Mouse (Mus musculus) midbrain, embryonic 15.5 days (tissue): ENCODE measurements around the gene Hdac9. TPM values are rescaled to one million over a fixed set of nuclear protein-coding genes. Genes with fewer than 3 reads are reported as not detected.

ENCODE experiments used
- ATAC-seq: fragments of 200-750 bp; cut with Nextera tagmentation; replicated peaks from 2 replicates; pipeline ENCODE4 v1.8.0; 2017; ENCODE audit warnings: moderate TSS enrichment
- H3K27ac ChIP-seq: fragments of 300-500 bp; sonication (generic); 2 replicates; pipeline ENCODE4 v1.5.1; 2015; ENCODE audit warnings: mild to moderate bottlenecking, inconsistent platforms
- H3K27me3 ChIP-seq: fragments of 300-500 bp; sonication (generic); replicated peaks from 2 replicates; pipeline ENCODE4 v1.6.1; 2015; ENCODE audit warnings: inconsistent platforms
- H3K36me3 ChIP-seq: fragments of 300-500 bp; sonication (generic); replicated peaks from 2 replicates; pipeline ENCODE4 v1.6.1; 2015; ENCODE audit warnings: inconsistent platforms
- H3K4me1 ChIP-seq: fragments of 300-500 bp; sonication (generic); 2 replicates; pipeline ENCODE4 v1.6.1; 2015; ENCODE audit warnings: inconsistent platforms
- H3K4me2 ChIP-seq: fragments of 300-500 bp; sonication (generic); 2 replicates; pipeline ENCODE4 v1.6.1; 2015; ENCODE audit warnings: inconsistent platforms, mild to moderate bottlenecking, moderate library complexity
- H3K4me3 ChIP-seq: fragments of 300-500 bp; sonication (generic); 2 replicates; pipeline ENCODE4 v1.5.1; 2015; ENCODE audit warnings: mild to moderate bottlenecking, inconsistent platforms
- H3K9ac ChIP-seq: fragments of 300-500 bp; sonication (generic); 2 replicates; pipeline ENCODE4 v1.6.1; 2015; ENCODE audit warnings: mild to moderate bottlenecking, inconsistent platforms
- H3K9me3 ChIP-seq: fragments of 300-500 bp; sonication (generic); 2 replicates; pipeline ENCODE4 v1.6.1; 2016; ENCODE audit warnings: inconsistent platforms
- WGBS: fragments of 180-500 bp; shearing (Covaris S2); methylation state at CpG from one replicate; pipeline ENCODE4 v1.1.7; 2015; ENCODE audit warnings: mixed read lengths; 5-methylcytosine and 5-hydroxymethylcytosine counted together
- polyA plus RNA-seq: library from polyadenylated mRNA; unstranded; fragments of >200 nt; fragmentation: Nextera tagmentation; extraction: Ambion mirVana; gene quantifications from 2 replicates; pipeline ENCODE4 v1.2.1, GENCODE M21; 2015

Hdac9 gene
- polyA plus RNA-seq, 1 experiment from 2014 or later = 10.8 TPM

GRCm38 (mm10) chr12:34837318-34837717 is 79.6 kb downstream of the Hdac9 start:
- H3K36me3 ChIP-seq = no peaks in the 10 kb centered on the region
- H3K9ac ChIP-seq = no peak overlapping the region
- WGBS = 21% methylated on average over 5 of the region's 5 CpGs
- H3K9me3 ChIP-seq = no peaks in the 10 kb centered on the region
- H3K4me2 ChIP-seq = no peak overlapping the region
- no peak overlapping the region for H3K4me3 ChIP-seq
- H3K4me1 ChIP-seq = 0 out of 2 replicates have a peak, but pooled peaks cover 9% of the 10 kb centered on the region
- no peaks in the 10 kb centered on the region for H3K27me3 ChIP-seq
- H3K27ac ChIP-seq = no peak overlapping the region
- peak; percentile 42; the same call in 1 of the 2 replicates for ATAC-seq

GRCm38 (mm10) chr12:34836864-34837263 is 80.0 kb downstream of the Hdac9 start:
- ATAC-seq = peak; percentile 54; the same call in 1 of the 2 replicates
- Histone ChIP-seq H3K36me3 (no peaks in the 10 kb centered on the region), H3K4me3 (no peak overlapping the region), H3K9ac (no peak overlapping the region), H3K4me2 (no peak overlapping the region), H3K9me3 (no peaks in the 10 kb centered on the region), H3K4me1 (0 out of 2 replicates have a peak, but pooled peaks cover 9% of the 10 kb centered on the region), H3K27me3 (no peaks in the 10 kb centered on the region), H3K27ac (no peak overlapping the region)
- 43% methylated on average over 1 of the region's 1 CpGs for whole genome bisulfite sequencing

- 85% methylated on average over 1 of the region's 1 CpGs for WGBS
- H3K4me2 ChIP-seq = no peak overlapping the region
- no peaks in the 10 kb centered on the region for H3K27me3 ChIP-seq
- H3K36me3 ChIP-seq = no peaks in the 10 kb centered on the region
- no peaks in the 10 kb centered on the region for H3K9me3 ChIP-seq
- H3K4me1 ChIP-seq = 0 out of 2 replicates have a peak, but pooled peaks cover 9% of the 10 kb centered on the region
- no peak overlapping the region for H3K9ac ChIP-seq
- H3K27ac ChIP-seq = no peak overlapping the region
- no peak for ATAC-seq
- H3K4me3 ChIP-seq = no peak overlapping the region
These were observed 80.8 kb downstream of the Hdac9 start for GRCm38 (mm10) chr12:34836085-34836484.

- H3K27ac ChIP-seq = no peak overlapping the region
- 90% methylated on average over 3 of the region's 3 CpGs for WGBS
- no peak overlapping the region for H3K9ac ChIP-seq
- ATAC-seq = no peak
- no peak overlapping the region for H3K4me2 ChIP-seq
- 0 out of 2 replicates have a peak, but pooled peaks cover 9% of the 10 kb centered on the region for H3K4me1 ChIP-seq
- no peaks in the 10 kb centered on the region for H3K36me3 ChIP-seq
- no peak overlapping the region for H3K4me3 ChIP-seq
- H3K9me3 ChIP-seq = no peaks in the 10 kb centered on the region
- H3K27me3 ChIP-seq = no peaks in the 10 kb centered on the region
These were observed 81.4 kb downstream of the Hdac9 start for GRCm38 (mm10) chr12:34835493-34835892.

GRCm38 (mm10) chr12:34828684-34829083 is 88.2 kb downstream of the Hdac9 start:
- Histone ChIP-seq H3K4me3 (no peak overlapping the region), H3K36me3 (no peaks in the 10 kb centered on the region), H3K4me2 (no peak overlapping the region), H3K9me3 (no peaks in the 10 kb centered on the region), H3K9ac (no peak overlapping the region), H3K4me1 (no peaks in the 10 kb centered on the region), H3K27me3 (no peaks in the 10 kb centered on the region), H3K27ac (no peak overlapping the region)
- ATAC-seq = no peak
- 39% methylated on average over 3 of the region's 3 CpGs for WGBS

GRCm38 (mm10) chr12:34826931-34827330 is 90.0 kb downstream of the Hdac9 start:
- Histone ChIP-seq H3K4me1 (no peaks in the 10 kb centered on the region), H3K4me3 (no peak overlapping the region), H3K9ac (no peak overlapping the region), H3K9me3 (no peaks in the 10 kb centered on the region), H3K27me3 (no peaks in the 10 kb centered on the region), H3K4me2 (no peak overlapping the region), H3K36me3 (no peaks in the 10 kb centered on the region), H3K27ac (no peak overlapping the region)
- no peak for ATAC-seq
- WGBS = 96% methylated on average over 4 of the region's 4 CpGs

GRCm38 (mm10) chr12:34820229-34820628 is 96.7 kb downstream of the Hdac9 start:
- no peak for ATAC-seq

GRCm38 (mm10) chr12:34811673-34812613 is 105.0 kb downstream of the Hdac9 start:
- no peaks in the 10 kb centered on the region for H3K36me3 ChIP-seq
- H3K9me3 ChIP-seq = no peaks in the 10 kb centered on the region
- no peak overlapping the region for H3K4me2 ChIP-seq
- no peak overlapping the region for H3K4me3 ChIP-seq
- WGBS = 68% methylated on average over 10 of the region's 10 CpGs
- no peaks in the 10 kb centered on the region for H3K4me1 ChIP-seq
- no peak overlapping the region for H3K27ac ChIP-seq
- no peaks in the 10 kb centered on the region for H3K27me3 ChIP-seq
- no peak for ATAC-seq
- no peak overlapping the region for H3K9ac ChIP-seq

More at GRCm38 (mm10) chr12:34820229-34820628, 96.7 kb downstream of the Hdac9 start:
- Histone ChIP-seq H3K9me3 (no peaks in the 10 kb centered on the region), H3K4me1 (no peaks in the 10 kb centered on the region), H3K27ac (no peak overlapping the region), H3K27me3 (no peaks in the 10 kb centered on the region), H3K4me2 (no peak overlapping the region), H3K4me3 (no peak overlapping the region), H3K36me3 (no peaks in the 10 kb centered on the region), H3K9ac (no peak overlapping the region)
- WGBS = 83% methylated on average over 6 of the region's 6 CpGs

GRCm38 (mm10) chr12:34810221-34810620 is 106.7 kb downstream of the Hdac9 start:
- H3K27ac ChIP-seq = no peak overlapping the region
- no peak overlapping the region for H3K4me2 ChIP-seq
- H3K36me3 ChIP-seq = no peaks in the 10 kb centered on the region
- H3K9me3 ChIP-seq = no peaks in the 10 kb centered on the region
- no peaks in the 10 kb centered on the region for H3K27me3 ChIP-seq
- H3K9ac ChIP-seq = no peak overlapping the region
- no peak for ATAC-seq
- no peaks in the 10 kb centered on the region for H3K4me1 ChIP-seq
- 87% methylated on average over 2 of the region's 2 CpGs for whole genome bisulfite sequencing
- no peak overlapping the region for H3K4me3 ChIP-seq

- 90% methylated on average over 1 of the region's 1 CpGs for WGBS
- no peaks in the 10 kb centered on the region for H3K4me1 ChIP-seq
These were observed 108.7 kb downstream of the Hdac9 start for GRCm38 (mm10) chr12:34808180-34808579.

GRCm38 (mm10) chr12:34806528-34806927 is 110.4 kb downstream of the Hdac9 start:
- Histone ChIP-seq H3K9ac (no peak overlapping the region), H3K27ac (no peak overlapping the region), H3K4me1 (no peaks in the 10 kb centered on the region), H3K9me3 (no peaks in the 10 kb centered on the region), H3K4me3 (no peak overlapping the region), H3K36me3 (no peaks in the 10 kb centered on the region), H3K27me3 (no peaks in the 10 kb centered on the region), H3K4me2 (no peak overlapping the region)
- no peak for ATAC-seq

More at GRCm38 (mm10) chr12:34808180-34808579, 108.7 kb downstream of the Hdac9 start:
- no peak overlapping the region for H3K27ac ChIP-seq
- H3K36me3 ChIP-seq = no peaks in the 10 kb centered on the region
- no peaks in the 10 kb centered on the region for H3K27me3 ChIP-seq
- no peak for ATAC-seq
- no peak overlapping the region for H3K4me2 ChIP-seq
- H3K9me3 ChIP-seq = no peaks in the 10 kb centered on the region
- H3K9ac ChIP-seq = no peak overlapping the region
- no peak overlapping the region for H3K4me3 ChIP-seq

GRCm38 (mm10) chr12:34803721-34804120 is 113.2 kb downstream of the Hdac9 start:
- H3K9me3 ChIP-seq = no peaks in the 10 kb centered on the region
- H3K4me1 ChIP-seq = no peaks in the 10 kb centered on the region
- no peaks in the 10 kb centered on the region for H3K27me3 ChIP-seq
- no peak overlapping the region for H3K27ac ChIP-seq
- H3K36me3 ChIP-seq = no peaks in the 10 kb centered on the region
- no peak overlapping the region for H3K4me3 ChIP-seq
- no peak overlapping the region for H3K4me2 ChIP-seq
- WGBS = 86% methylated on average over 2 of the region's 2 CpGs
- no peak overlapping the region for H3K9ac ChIP-seq
- ATAC-seq = no peak

- Histone ChIP-seq H3K4me1 (no peaks in the 10 kb centered on the region), H3K9me3 (no peaks in the 10 kb centered on the region), H3K4me2 (no peak overlapping the region), H3K27me3 (no peaks in the 10 kb centered on the region), H3K9ac (no peak overlapping the region), H3K4me3 (no peak overlapping the region), H3K36me3 (no peaks in the 10 kb centered on the region), H3K27ac (no peak overlapping the region)
- ATAC-seq = no peak
- WGBS = 82% methylated on average over 4 of the region's 4 CpGs
These were observed 114.6 kb downstream of the Hdac9 start for GRCm38 (mm10) chr12:34802308-34802707.
